Mouse (Mus musculus) cerebellum, adult 2 months (tissue): ENCODE data around the gene 3110040M04Rik.

Experiments used
- CTCF ChIP-seq: fragments of 200-500 bp; IDR thresholded peaks from 2 replicates; pipeline ENCODE4 v1.5.1; 2011; ENCODE audit warnings: low read depth, mild to moderate bottlenecking, control low read depth, low read length, moderate library complexity, borderline replicate concordance; ENCODE audit not compliant: insufficient read depth
- POLR2A ChIP-seq: fragments of 200-500 bp; IDR thresholded peaks from 2 replicates; pipeline ENCODE4 v1.6.1; 2011; ENCODE audit warnings: low read length, control low read depth, borderline replicate concordance; ENCODE audit not compliant: insufficient read depth

DNA sequence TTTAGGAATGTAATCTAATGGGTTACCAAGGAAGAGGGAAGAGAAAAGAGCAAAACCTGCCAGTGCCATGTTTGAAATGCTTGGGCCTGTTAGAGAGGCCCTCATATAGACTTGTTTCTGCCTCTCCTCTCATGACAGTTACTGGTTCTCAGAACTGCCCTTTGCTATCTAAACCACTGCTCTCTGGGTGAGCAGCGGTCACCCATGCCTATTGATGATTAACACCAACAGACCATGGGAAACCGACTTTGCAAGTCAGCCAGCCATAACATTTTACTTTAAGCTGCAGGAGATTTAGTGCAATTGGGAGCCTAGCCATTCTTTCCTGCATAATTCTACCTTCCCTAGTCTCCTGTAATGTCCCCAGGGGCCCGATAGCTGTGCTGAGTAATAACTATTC lies 12.5 kb downstream of the 3110040M04Rik start:
- TF ChIP-seq CTCF: no peak
- TF ChIP-seq POLR2A: no peak
